Mouse (Mus musculus): Measurements from ENCODE around the gene 1110065P20Rik. TPM values are rescaled to one million over a fixed set of nuclear protein-coding genes. Genes with fewer than 3 reads are reported as not detected.

1110065P20Rik gene
- polyA plus RNA-seq, 1 experiment from 2014 or later: 75.2 TPM

GRCm38 (mm10) chr4:124849631-124850260 is 1.2 kb downstream of the 1110065P20Rik start:
- peak; percentile 44 for ATAC-seq
- Histone ChIP-seq H3K4me2 (ENCODE audit: low read length) (peak overlapping the region; percentile 89), H3K4me3 (replicated peaks; ENCODE audit: low read length) (peak overlapping the region; percentile 92), H3K36me3 (ENCODE audit: control insufficient read depth, insufficient read depth) (peaks cover 1% of the 10 kb centered on the region; the same call in 1 of the 2 replicates), H3K27ac (ENCODE audit: low read length) (peak overlapping the region; percentile 90), H3K4me1 (replicated peaks; ENCODE audit: control insufficient read depth, insufficient read depth, low read length) (peaks cover 27% of the 10 kb centered on the region), H3K9me3 (ENCODE audit: control insufficient read depth, low read length) (no peaks in the 10 kb centered on the region), H3K9ac (replicated peaks; ENCODE audit: low read depth, low read length) (peak overlapping the region; percentile 94), H3K27me3 (replicated peaks; ENCODE audit: control insufficient read depth, insufficient read depth, low read length) (no peaks in the 10 kb centered on the region)
- 0% methylated on average over 23 of the region's 24 CpGs for WGBS

DNA sequence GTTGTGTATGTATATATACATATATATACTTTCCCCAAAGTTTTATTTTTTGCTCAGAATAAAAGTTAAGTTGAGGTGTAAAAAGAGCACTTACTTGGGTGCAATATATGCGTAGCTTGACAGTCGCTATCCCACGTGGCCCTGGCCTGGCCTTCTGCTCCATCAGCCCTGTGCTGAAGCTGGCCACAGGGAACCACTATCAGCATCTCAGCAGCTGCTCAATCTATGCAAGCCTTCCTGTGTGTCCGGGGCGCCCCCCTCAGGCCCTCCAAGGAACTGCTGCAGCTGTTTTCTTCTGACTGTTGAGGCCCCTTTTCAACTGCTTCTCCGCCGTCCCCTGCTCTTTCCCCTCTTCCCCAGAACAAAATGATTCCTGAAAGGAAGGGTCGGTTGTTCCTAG is 3.4 kb downstream of the 1110065P20Rik start:
- WGBS: 5% methylated on average over 8 of the region's 8 CpGs
- H3K27ac ChIP-seq (ENCODE audit: low read length): no peak overlapping the region

GRCm38 (mm10) chr4:124843493-124843892 is 7.5 kb downstream of the 1110065P20Rik start:
- ATAC-seq: peak; percentile 43; the same call in 1 of the 2 replicates
- no peak overlapping the region for H3K9ac ChIP-seq (replicated peaks; ENCODE audit: low read depth, low read length)
- peaks cover 8% of the 10 kb centered on the region; the same call in 1 of the 2 replicates for H3K36me3 ChIP-seq (ENCODE audit: control insufficient read depth, insufficient read depth)
- no peaks in the 10 kb centered on the region for H3K27me3 ChIP-seq (replicated peaks; ENCODE audit: control insufficient read depth, insufficient read depth, low read length)
- H3K27ac ChIP-seq (ENCODE audit: low read length): no peak overlapping the region
- H3K4me3 ChIP-seq (replicated peaks; ENCODE audit: low read length): no peak overlapping the region
- WGBS: 59% methylated on average over 11 of the region's 11 CpGs
- peaks cover 4% of the 10 kb centered on the region for H3K4me1 ChIP-seq (replicated peaks; ENCODE audit: control insufficient read depth, insufficient read depth, low read length)
- no peaks in the 10 kb centered on the region for H3K9me3 ChIP-seq (ENCODE audit: control insufficient read depth, low read length)
- H3K4me2 ChIP-seq (ENCODE audit: low read length): no peak overlapping the region

More for the DNA sequence above, 3.4 kb downstream of the 1110065P20Rik start:
- no peak overlapping the region for H3K4me2 ChIP-seq (ENCODE audit: low read length)
- no peaks in the 10 kb centered on the region for H3K36me3 ChIP-seq (ENCODE audit: control insufficient read depth, insufficient read depth)
- H3K9me3 ChIP-seq (ENCODE audit: control insufficient read depth, low read length): no peaks in the 10 kb centered on the region
- H3K4me3 ChIP-seq (replicated peaks; ENCODE audit: low read length): no peak overlapping the region
- peaks cover 21% of the 10 kb centered on the region for H3K4me1 ChIP-seq (replicated peaks; ENCODE audit: control insufficient read depth, insufficient read depth, low read length)
- no peaks in the 10 kb centered on the region for H3K27me3 ChIP-seq (replicated peaks; ENCODE audit: control insufficient read depth, insufficient read depth, low read length)
- H3K9ac ChIP-seq (replicated peaks; ENCODE audit: low read depth, low read length): no peak overlapping the region
- ATAC-seq: no peak

DNA sequence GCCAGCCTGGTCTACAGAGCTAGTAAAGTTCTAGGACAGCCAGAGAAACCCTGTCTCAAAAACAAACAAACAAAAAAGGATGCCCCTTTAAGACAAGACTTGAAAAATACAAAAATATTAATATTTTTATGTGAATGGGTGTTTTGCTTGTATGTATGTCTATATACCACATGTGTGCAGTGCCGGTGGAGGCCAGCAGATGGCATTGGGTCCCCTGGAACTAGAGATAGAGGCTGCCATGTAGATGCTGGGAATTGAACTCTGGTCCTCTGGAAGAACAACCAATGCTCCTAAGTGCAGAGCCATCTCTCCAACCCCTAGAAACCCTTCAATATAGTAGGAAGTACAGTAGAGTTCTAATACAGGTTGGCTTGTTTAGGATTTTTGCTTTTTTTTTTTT is 10.0 kb downstream of the 1110065P20Rik start:
- Histone ChIP-seq H3K36me3 (ENCODE audit: control insufficient read depth, insufficient read depth) (peaks cover 13% of the 10 kb centered on the region; the same call in 1 of the 2 replicates), H3K4me1 (replicated peaks; ENCODE audit: control insufficient read depth, insufficient read depth, low read length) (0 out of 2 replicates have a peak, but pooled peaks cover 3% of the 10 kb centered on the region), H3K9ac (replicated peaks; ENCODE audit: low read depth, low read length) (no peak overlapping the region), H3K9me3 (ENCODE audit: control insufficient read depth, low read length) (no peaks in the 10 kb centered on the region), H3K4me2 (ENCODE audit: low read length) (no peak overlapping the region), H3K27ac (ENCODE audit: low read length) (no peak overlapping the region), H3K4me3 (replicated peaks; ENCODE audit: low read length) (no peak overlapping the region), H3K27me3 (replicated peaks; ENCODE audit: control insufficient read depth, insufficient read depth, low read length) (no peaks in the 10 kb centered on the region)
- 98% methylated on average over 1 of the region's 1 CpGs for WGBS
- ATAC-seq: no peak

- Histone ChIP-seq H3K9me3 (ENCODE audit: control insufficient read depth, low read length) (no peaks in the 10 kb centered on the region), H3K36me3 (ENCODE audit: control insufficient read depth, insufficient read depth) (peaks cover 16% of the 10 kb centered on the region; the same call in 1 of the 2 replicates)
- WGBS: 68% methylated on average over 14 of the region's 14 CpGs
These were observed 12.8 kb downstream of the 1110065P20Rik start for GRCm38 (mm10) chr4:124838035-124838700.

DNA sequence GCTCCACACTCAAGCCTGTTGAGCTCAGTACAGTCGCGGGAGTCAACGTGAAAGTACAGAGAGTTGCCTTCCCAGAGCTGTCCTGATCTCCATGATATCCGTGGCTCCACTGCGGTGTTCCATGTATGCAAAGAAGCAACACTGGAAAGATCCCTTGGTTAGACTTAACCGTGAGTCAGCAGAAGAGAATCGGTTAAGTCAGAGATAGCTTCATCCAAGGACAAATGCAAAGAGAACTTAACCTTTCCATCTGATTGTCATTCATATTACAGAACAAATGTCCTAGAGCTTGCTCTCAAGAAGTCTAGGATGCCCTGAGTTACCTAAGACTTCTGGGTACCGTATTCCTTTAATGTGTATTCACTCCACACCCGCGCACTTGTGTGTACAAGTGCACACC is 18.2 kb downstream of the 1110065P20Rik start:
- H3K9ac ChIP-seq (replicated peaks; ENCODE audit: low read depth, low read length): no peak overlapping the region
- H3K4me3 ChIP-seq (replicated peaks; ENCODE audit: low read length): no peak overlapping the region
- H3K4me2 ChIP-seq (ENCODE audit: low read length): no peak overlapping the region
- H3K4me1 ChIP-seq (replicated peaks; ENCODE audit: control insufficient read depth, insufficient read depth, low read length): no peaks in the 10 kb centered on the region
- 95% methylated on average over 10 of the region's 10 CpGs for WGBS
- ATAC-seq: no peak
- H3K27ac ChIP-seq (ENCODE audit: low read length): no peak overlapping the region
- no peaks in the 10 kb centered on the region for H3K9me3 ChIP-seq (ENCODE audit: control insufficient read depth, low read length)
- H3K27me3 ChIP-seq (replicated peaks; ENCODE audit: control insufficient read depth, insufficient read depth, low read length): no peaks in the 10 kb centered on the region
- H3K36me3 ChIP-seq (ENCODE audit: control insufficient read depth, insufficient read depth): peaks cover 16% of the 10 kb centered on the region

More at GRCm38 (mm10) chr4:124838035-124838700, 12.8 kb downstream of the 1110065P20Rik start:
- Histone ChIP-seq H3K4me3 (replicated peaks; ENCODE audit: low read length) (no peak overlapping the region), H3K9ac (replicated peaks; ENCODE audit: low read depth, low read length) (no peak overlapping the region), H3K27me3 (replicated peaks; ENCODE audit: control insufficient read depth, insufficient read depth, low read length) (no peaks in the 10 kb centered on the region), H3K4me1 (replicated peaks; ENCODE audit: control insufficient read depth, insufficient read depth, low read length) (0 out of 2 replicates have a peak, but pooled peaks cover 3% of the 10 kb centered on the region), H3K27ac (ENCODE audit: low read length) (no peak overlapping the region), H3K4me2 (ENCODE audit: low read length) (no peak overlapping the region)
- peak; percentile 50 for ATAC-seq

DNA sequence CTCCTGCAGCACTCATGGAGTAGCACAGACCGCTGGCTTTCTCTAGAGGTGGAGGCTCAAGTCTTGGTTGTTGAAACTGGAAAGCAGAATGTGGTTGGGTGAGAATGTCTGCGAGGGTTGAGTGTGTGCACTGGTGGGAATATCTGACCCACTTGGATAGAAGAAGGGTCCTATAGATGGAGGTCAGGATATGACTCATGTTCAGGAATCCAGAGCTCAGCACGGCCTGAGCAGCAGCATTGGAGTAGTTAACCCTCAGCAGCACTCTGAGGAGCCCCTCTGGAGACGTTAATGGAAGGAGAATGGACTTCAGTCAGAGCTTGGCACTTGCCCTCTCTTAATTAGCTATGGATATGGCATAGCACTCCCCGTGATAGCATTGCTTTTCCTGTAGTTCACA is 21.3 kb downstream of the 1110065P20Rik start:
- no peak overlapping the region for H3K4me2 ChIP-seq (ENCODE audit: low read length)
- 82% methylated on average over 5 of the region's 5 CpGs for WGBS
- H3K9me3 ChIP-seq (ENCODE audit: control insufficient read depth, low read length): no peaks in the 10 kb centered on the region
- ATAC-seq: no peak
- H3K9ac ChIP-seq (replicated peaks; ENCODE audit: low read depth, low read length): no peak overlapping the region
- peaks cover 19% of the 10 kb centered on the region for H3K36me3 ChIP-seq (ENCODE audit: control insufficient read depth, insufficient read depth)
- no peaks in the 10 kb centered on the region for H3K4me1 ChIP-seq (replicated peaks; ENCODE audit: control insufficient read depth, insufficient read depth, low read length)
- no peaks in the 10 kb centered on the region for H3K27me3 ChIP-seq (replicated peaks; ENCODE audit: control insufficient read depth, insufficient read depth, low read length)
- H3K27ac ChIP-seq (ENCODE audit: low read length): no peak overlapping the region
- H3K4me3 ChIP-seq (replicated peaks; ENCODE audit: low read length): no peak overlapping the region

- H3K9ac ChIP-seq (replicated peaks; ENCODE audit: low read depth, low read length): no peak overlapping the region
- H3K4me1 ChIP-seq (replicated peaks; ENCODE audit: control insufficient read depth, insufficient read depth, low read length): no peaks in the 10 kb centered on the region
- WGBS: 96% methylated on average over 21 of the region's 21 CpGs
- peaks cover 10% of the 10 kb centered on the region for H3K36me3 ChIP-seq (ENCODE audit: control insufficient read depth, insufficient read depth)
- H3K9me3 ChIP-seq (ENCODE audit: control insufficient read depth, low read length): no peaks in the 10 kb centered on the region
- ATAC-seq: no peak
- H3K27ac ChIP-seq (ENCODE audit: low read length): no peak overlapping the region
- no peak overlapping the region for H3K4me3 ChIP-seq (replicated peaks; ENCODE audit: low read length)
- no peak overlapping the region for H3K4me2 ChIP-seq (ENCODE audit: low read length)
- no peaks in the 10 kb centered on the region for H3K27me3 ChIP-seq (replicated peaks; ENCODE audit: control insufficient read depth, insufficient read depth, low read length)
These were observed 25.5 kb downstream of the 1110065P20Rik start for GRCm38 (mm10) chr4:124825371-124825965.

DNA sequence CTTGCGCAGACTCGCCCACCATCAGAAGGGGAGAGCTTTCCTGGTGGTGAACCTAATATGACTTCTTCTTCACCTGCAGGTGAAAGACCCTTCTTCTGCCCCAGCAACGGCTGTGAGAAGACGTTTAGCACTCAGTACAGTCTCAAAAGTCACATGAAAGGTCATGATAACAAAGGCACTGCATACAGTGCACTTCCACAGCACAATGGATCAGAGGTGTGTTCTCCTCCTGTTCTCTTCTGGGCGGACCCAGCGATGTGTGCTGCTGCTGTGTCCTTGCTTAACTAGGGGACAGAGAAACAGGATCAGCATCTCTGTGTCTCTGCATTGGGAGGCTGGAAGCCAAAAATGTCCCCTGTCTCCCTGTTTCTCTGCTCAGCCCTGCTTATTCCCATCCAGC is 26.0 kb downstream of the 1110065P20Rik start:
- ATAC-seq: no peak
- WGBS: 89% methylated on average over 6 of the region's 6 CpGs
- no peak overlapping the region for H3K4me2 ChIP-seq (ENCODE audit: low read length)

More for the DNA sequence above, 26.0 kb downstream of the 1110065P20Rik start:
- Histone ChIP-seq H3K9me3 (ENCODE audit: control insufficient read depth, low read length) (no peaks in the 10 kb centered on the region), H3K27ac (ENCODE audit: low read length) (no peak overlapping the region), H3K4me3 (replicated peaks; ENCODE audit: low read length) (no peak overlapping the region), H3K4me1 (replicated peaks; ENCODE audit: control insufficient read depth, insufficient read depth, low read length) (no peaks in the 10 kb centered on the region), H3K9ac (replicated peaks; ENCODE audit: low read depth, low read length) (no peak overlapping the region), H3K36me3 (ENCODE audit: control insufficient read depth, insufficient read depth) (peaks cover 10% of the 10 kb centered on the region), H3K27me3 (replicated peaks; ENCODE audit: control insufficient read depth, insufficient read depth, low read length) (no peaks in the 10 kb centered on the region)

All from forebrain, embryonic 16.5 days (tissue).